Mouse (Mus musculus) cerebellum, adult 11 months (tissue): ENCODE results near the gene Pxmp4.

Experiments used
- DNase-seq: peaks from one replicate; pipeline ENCODE4 v3.0.0; 2022

Pxmp4 gene

GRCm38 (mm10) chr2:154570666-154571065 lies 32.8 kb downstream of the Pxmp4 start:
- no peak for DNase-seq

GRCm38 (mm10) chr2:154569836-154570286 lies 33.6 kb downstream of the Pxmp4 start, which contains the start of gene E2f1:
Gene E2f1 (minus strand): TSS chr2:154569892.
- DNase-seq = peak; percentile 84

- DNase-seq = no peak
These were observed 34.3 kb downstream of the Pxmp4 start for GRCm38 (mm10) chr2:154569071-154569748.

- no peak for DNase-seq
These were observed 35.0 kb downstream of the Pxmp4 start for GRCm38 (mm10) chr2:154568329-154569070.

GRCm38 (mm10) chr2:154567766-154568165 lies 35.7 kb downstream of the Pxmp4 start:
- no peak for DNase-seq

- no peak for DNase-seq
These were observed 36.9 kb downstream of the Pxmp4 start for GRCm38 (mm10) chr2:154566641-154567040.

GRCm38 (mm10) chr2:154565562-154565961 lies 37.9 kb downstream of the Pxmp4 start:
- peak; percentile 78 for DNase-seq

GRCm38 (mm10) chr2:154563612-154564170 lies 39.8 kb downstream of the Pxmp4 start:
- no peak for DNase-seq

- peak; percentile 53 for DNase-seq
These were observed 45.1 kb downstream of the Pxmp4 start, which contains the start of gene Necab3 for GRCm38 (mm10) chr2:154558264-154559039. Gene Necab3 (minus strand): TSS chr2:154558890.

GRCm38 (mm10) chr2:154557184-154557832 lies 46.2 kb downstream of the Pxmp4 start:
- DNase-seq = no peak

GRCm38 (mm10) chr2:154555235-154555634 lies 48.3 kb downstream of the Pxmp4 start:
- DNase-seq = no peak

- peak; percentile 76 for DNase-seq
These were observed 51.0 kb downstream of the Pxmp4 start for GRCm38 (mm10) chr2:154552424-154552907.

- no peak for DNase-seq
These were observed 51.6 kb downstream of the Pxmp4 start for GRCm38 (mm10) chr2:154551927-154552326.

- no peak for DNase-seq
These were observed 52.0 kb downstream of the Pxmp4 start, which contains the start of gene Actl10 for GRCm38 (mm10) chr2:154551476-154551875. Gene Actl10 (plus strand): TSS chr2:154551776.

- no peak for DNase-seq
These were observed 52.6 kb downstream of the Pxmp4 start for GRCm38 (mm10) chr2:154550937-154551336.

- no peak for DNase-seq
These were observed 53.7 kb downstream of the Pxmp4 start for GRCm38 (mm10) chr2:154549886-154550189.

GRCm38 (mm10) chr2:154549127-154549885 lies 54.2 kb downstream of the Pxmp4 start:
- DNase-seq = no peak

- no peak for DNase-seq
These were observed 54.8 kb downstream of the Pxmp4 start for GRCm38 (mm10) chr2:154548688-154549087.

GRCm38 (mm10) chr2:154546711-154547110 lies 56.8 kb downstream of the Pxmp4 start, which contains the start of gene 1700003F12Rik:
Gene 1700003F12Rik (plus strand): TSS chr2:154547085.
- no peak for DNase-seq

GRCm38 (mm10) chr2:154543567-154544347 lies 59.8 kb downstream of the Pxmp4 start:
- peak; percentile 96 for DNase-seq

GRCm38 (mm10) chr2:154541630-154542029 lies 61.9 kb downstream of the Pxmp4 start:
- DNase-seq = no peak
